ENCODE assay signal across 9 mouse cellular contexts in genomic region chr15:83607115-83607802, GRCm38 (mm10). TPM values are rescaled to one million over a fixed set of nuclear protein-coding genes. Genes with fewer than 3 reads are reported as not detected.
A peak's percentile ranks its signal among the peaks of the same experiment; 100 is the strongest.
DNase-seq lines count a peak whose midpoint lies in the region; ATAC-seq and TF ChIP-seq lines count a peak whose summit lies in the region.
"Had no signal": no experiment of that assay in that cellular context is flagged by ENCODE, and none has a peak within 500 bp of the region (broad histone marks: within the 10 kb centered on the region; RNA-seq: fewer than 3 reads in every experiment).

No protein-coding gene starts in this region.

- ATAC-seq in lung, embryonic 14.5 days (ENCODE audit: insufficient read depth): 0 out of 2 replicates have a peak, but pooled peaks have one; percentile 33

- peak; percentile 62 for TF ChIP-seq RAD21 in MEL (IDR thresholded peaks at IDR 0.05; ENCODE audit: low read depth, low read length)

- H3K4me2 ChIP-seq in lung, embryonic 14.5 days: no peak overlapping the region
- H3K4me2 ChIP-seq: hindbrain, embryonic 15.5 days had no signal

- H3K79me2 ChIP-seq in MEL (ENCODE audit: control insufficient read depth, insufficient read depth, low read length, poor library complexity): no peaks in the 10 kb centered on the region

- no peak for TF ChIP-seq EP300 in MEL (IDR thresholded peaks at IDR 0.05; ENCODE audit: low read depth in 1 of 2, low read length in 2 of 2)

- no peak for TF ChIP-seq POLR2A in MEL (IDR thresholded peaks at IDR 0.05; ENCODE audit: control insufficient read depth in 1 of 2, insufficient read depth in 1 of 2, low read depth in 1 of 2, low read length in 2 of 2, poor library complexity in 1 of 2)

- no peak overlapping the region for H3K27ac ChIP-seq in MEL (ENCODE audit: control insufficient read depth, low read depth, low read length)
- H3K27ac ChIP-seq in lung, embryonic 14.5 days (ENCODE audit: low read depth): no peak overlapping the region
- H3K27ac ChIP-seq: hindbrain, embryonic 15.5 days had no signal

- H3K9ac ChIP-seq in MEL (ENCODE audit: control insufficient read depth, low read depth, low read length, poor library complexity, severe bottlenecking): no peak overlapping the region
- H3K9ac ChIP-seq in lung, embryonic 14.5 days: no peak overlapping the region
- H3K9ac ChIP-seq: hindbrain, embryonic 15.5 days had no signal

- peak; percentile 79 for DNase-seq in A20 (ENCODE audit: low read depth, low spot score)
- peak; percentile 78 for DNase-seq in MEL (ENCODE audit: low read depth, low spot score)
- DNase-seq in cerebellum, adult 8-10 months: peak; percentile 67
- DNase-seq in gastrocnemius, postnatal 25 days: peak; percentile 58
- DNase-seq in kidney, postnatal 4 days: peak; percentile 79 to 84
- DNase-seq in lung, embryonic 14.5 days: peak; percentile 85
- DNase-seq in retina, embryonic 14.5 days (ENCODE audit: low spot score): peak; percentile 84
- DNase-seq in thymus, postnatal 36 days: peak; percentile 71 to 73

- H3K9me3 ChIP-seq in MEL (replicated peaks; ENCODE audit: insufficient read depth, low read length): no peaks in the 10 kb centered on the region
- no peaks in the 10 kb centered on the region for H3K9me3 ChIP-seq in lung, embryonic 14.5 days (ENCODE audit: low read depth, low read length)
- H3K9me3 ChIP-seq: hindbrain, embryonic 15.5 days had no signal

- peak; percentile 85 to 92 (median 86) for TF ChIP-seq CTCF in MEL (IDR thresholded peaks at IDR 0.05 in 2 of 3, conservative IDR thresholded peaks at IDR 0.05 in 1 of 3; ENCODE audit: control insufficient read depth in 1 of 3, insufficient read depth in 1 of 3, low read depth in 2 of 3, low read length in 3 of 3, poor library complexity in 1 of 3, severe bottlenecking in 1 of 3)
- TF ChIP-seq CTCF in lung, embryonic 14.5 days (IDR thresholded peaks at IDR 0.05; ENCODE audit: low read depth): peak; percentile 89

- H3K4me3 ChIP-seq in MEL (ENCODE audit: control insufficient read depth in 1 of 2, insufficient read depth in 1 of 2, low read depth in 2 of 2, low read length in 2 of 2): no peak overlapping the region
- no peak overlapping the region for H3K4me3 ChIP-seq in lung, embryonic 14.5 days (ENCODE audit: low read depth, low read length)
- H3K4me3 ChIP-seq: hindbrain, embryonic 15.5 days had no signal

- no peaks in the 10 kb centered on the region for H3K36me3 ChIP-seq in MEL (ENCODE audit: control insufficient read depth in 1 of 2, insufficient read depth in 2 of 2, low read length in 2 of 2)
- no peaks in the 10 kb centered on the region for H3K36me3 ChIP-seq in lung, embryonic 14.5 days (ENCODE audit: insufficient read depth)
- H3K36me3 ChIP-seq: hindbrain, embryonic 15.5 days had no signal

- WGBS in lung, embryonic 14.5 days: 42% methylated on average over 15 of the region's 15 CpGs

- H3K4me1 ChIP-seq in MEL (ENCODE audit: control insufficient read depth in 1 of 2, insufficient read depth in 2 of 2, low read length in 2 of 2): peaks cover 0 to 3% of the 10 kb centered on the region in 2 experiments; a peak in 3 of 4 replicates
- H3K4me1 ChIP-seq in lung, embryonic 14.5 days (ENCODE audit: insufficient read depth): no peaks in the 10 kb centered on the region
- H3K4me1 ChIP-seq: hindbrain, embryonic 15.5 days had no signal

- peaks cover 0 to 2% of the 10 kb centered on the region in 2 experiments; a peak in 1 of 4 replicates for H3K27me3 ChIP-seq in MEL (ENCODE audit: control insufficient read depth in 1 of 2, insufficient read depth in 2 of 2, low read length in 2 of 2)
- no peaks in the 10 kb centered on the region for H3K27me3 ChIP-seq in lung, embryonic 14.5 days (ENCODE audit: insufficient read depth, low read length)
- H3K27me3 ChIP-seq: hindbrain, embryonic 15.5 days had no signal

TF ChIP-seq in MEL, 35 proteins besides CTCF, POLR2A, EP300 and RAD21:
- TF ChIP-seq BHLHE40 (IDR thresholded peaks at IDR 0.05; ENCODE audit: borderline replicate concordance, low read depth, low read length) (0 out of 2 replicates have a peak, but pooled peaks have one; percentile 19), ZC3H11A (IDR thresholded peaks at IDR 0.05; ENCODE audit: low read depth, low read length) (peak; percentile 72), JUND (IDR thresholded peaks at IDR 0.05; ENCODE audit: low read depth, low read length) (no peak), SIN3A (IDR thresholded peaks at IDR 0.05; ENCODE audit: low read length) (no peak), ETS1 (IDR thresholded peaks at IDR 0.05; ENCODE audit: low read depth, low read length) (no peak), SMC3 (IDR thresholded peaks at IDR 0.05; ENCODE audit: low read depth, low read length) (peak; percentile 87), ZKSCAN1 (IDR thresholded peaks at IDR 0.05; ENCODE audit: low read depth, low read length) (no peak)
TF ChIP-seq in MEL: peak in this region for 3.

RNA-seq across cellular contexts. Expression of gene Ttll12, which starts 12.3 kb away (rescaled TPM):
- 41.9 and 43.9 TPM in 2 replicates for total RNA-seq in MEL (2012; rRNA removed)
- 10 to 100 TPM in 1 of 2 experiments, not detected in 1; 76.5 TPM for polyA plus RNA-seq in MEL (2012; ENCODE audit: insufficient read depth in 1 of 2, insufficient read length in 2 of 2, low read depth in 1 of 2, low replicate concordance in 2 of 2, missing spikeins in 1 of 2)
- 1 to 10 TPM; 4.2 to 4.9 TPM for total RNA-seq in gastrocnemius, postnatal 25 days (2021)
- 40.1 and 43.5 TPM in 2 replicates for polyA plus RNA-seq in lung, embryonic 14.5 days (2014; fragmentation: Nextera tagmentation; extraction: Ambion mirVana)

RNA-seq across cellular contexts. Expression of gene Mcat, which starts 43.7 kb away (rescaled TPM):
- 32.6 and 35.9 TPM in 2 replicates for total RNA-seq in MEL (2012; rRNA removed)
- 10 to 100 TPM in 1 of 2 experiments, not detected in 1; 28.8 TPM for polyA plus RNA-seq in MEL (2012; ENCODE audit: insufficient read depth in 1 of 2, insufficient read length in 2 of 2, low read depth in 1 of 2, low replicate concordance in 2 of 2, missing spikeins in 1 of 2)
- 10 to 100 TPM; 18.6 to 21.4 TPM for total RNA-seq in gastrocnemius, postnatal 25 days (2021)
- polyA plus RNA-seq in lung, embryonic 14.5 days (2014; fragmentation: Nextera tagmentation; extraction: Ambion mirVana): 38.8 and 43.1 TPM in 2 replicates

RNA-seq across cellular contexts. Expression of gene Tspo, which starts 43.9 kb away (rescaled TPM):
- total RNA-seq in MEL (2012; rRNA removed): 61.3 and 80.0 TPM in 2 replicates
- 10 to 100 TPM in 1 of 2 experiments, not detected in 1; 66.5 TPM for polyA plus RNA-seq in MEL (2012; ENCODE audit: insufficient read depth in 1 of 2, insufficient read length in 2 of 2, low read depth in 1 of 2, low replicate concordance in 2 of 2, missing spikeins in 1 of 2)
- 10 to 100 TPM; 21.2 to 34.5 TPM for total RNA-seq in gastrocnemius, postnatal 25 days (2021)
- polyA plus RNA-seq in lung, embryonic 14.5 days (2014; fragmentation: Nextera tagmentation; extraction: Ambion mirVana): 76.9 and 83.9 TPM in 2 replicates
